Mouse (Mus musculus) lung, postnatal 0 days (tissue): ENCODE measurements around the gene Luzp1.

Experiments
- CTCF ChIP-seq: IDR thresholded peaks from 2 replicates; pipeline ENCODE4 v1.5.1; 2016; ENCODE audit warnings: antibody characterized with exemption, mild to moderate bottlenecking
- EP300 ChIP-seq: IDR thresholded peaks from 2 replicates; pipeline ENCODE4 v1.6.1; 2016; ENCODE audit warnings: antibody characterized with exemption, mild to moderate bottlenecking, control low read depth

DNA sequence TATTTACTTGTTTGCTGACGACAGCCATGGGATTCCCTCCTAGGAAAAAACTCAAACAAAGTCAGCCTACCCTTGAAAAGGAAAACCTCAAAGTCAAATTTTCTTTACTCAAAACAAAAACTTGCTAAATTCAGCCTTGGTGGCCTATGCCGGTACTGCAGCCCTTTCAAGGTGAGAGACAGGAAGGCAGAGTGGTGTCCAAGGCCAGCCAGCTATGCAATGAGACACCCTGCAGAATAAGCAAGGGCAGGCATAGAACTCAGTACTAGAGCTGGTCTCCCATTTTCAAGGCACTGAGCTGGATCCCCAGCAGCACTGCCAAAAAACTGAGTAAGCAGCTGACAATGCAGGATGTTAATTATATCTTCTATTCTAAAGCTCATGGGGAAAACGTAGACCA is 99.1 kb downstream of the Luzp1 start:
- TF ChIP-seq CTCF: peak; percentile 44
- no peak for TF ChIP-seq EP300
